Comparison of ENCODE assay signal across 24 mouse cellular contexts in genomic region chr8:10318103-10318502, GRCm38 (mm10).
A peak's percentile ranks its signal among the peaks of the same experiment; 100 is the strongest.
DNase-seq lines count a peak whose midpoint lies in the region; ATAC-seq and TF ChIP-seq lines count a peak whose summit lies in the region.
"Had no signal": no experiment of that assay in that cellular context is flagged by ENCODE, and none has a peak within 500 bp of the region (broad histone marks: within the 10 kb centered on the region; RNA-seq: fewer than 3 reads in every experiment).

No protein-coding gene starts in this region.

- no peak for TF ChIP-seq POLR2A in olfactory bulb, adult 2 months (IDR thresholded peaks at IDR 0.05; ENCODE audit: insufficient read depth, low read depth, low read length)

- WGBS in forebrain, embryonic 13.5 days = 76% methylated on average over 7 of the region's 7 CpGs
- WGBS in forebrain, embryonic 12.5 days = 82% methylated on average over 7 of the region's 7 CpGs
- WGBS in midbrain, embryonic 16.5 days = 54% methylated on average over 7 of the region's 7 CpGs
- WGBS in midbrain, embryonic 13.5 days = 66% methylated on average over 7 of the region's 7 CpGs
- WGBS in olfactory bulb, adult 2 months = 61% methylated on average over 7 of the region's 7 CpGs

- no peak for TF ChIP-seq CTCF in olfactory bulb, adult 2 months (IDR thresholded peaks at IDR 0.05; ENCODE audit: insufficient read depth, low read depth, low read length)

- no peaks in the 10 kb centered on the region for H3K36me3 ChIP-seq in forebrain, embryonic 13.5 days (ENCODE audit: poor library complexity, severe bottlenecking)
- H3K36me3 ChIP-seq in forebrain, embryonic 12.5 days (replicated peaks) = no peaks in the 10 kb centered on the region
- H3K36me3 ChIP-seq in midbrain, embryonic 16.5 days (ENCODE audit: control insufficient read depth, insufficient read depth, low read length) = no peaks in the 10 kb centered on the region
- no peaks in the 10 kb centered on the region for H3K36me3 ChIP-seq in midbrain, embryonic 13.5 days
- H3K36me3 ChIP-seq: embryonic facial prominence, embryonic 12.5 days; embryonic facial prominence, embryonic 15.5 days; hindbrain, embryonic 10.5 days; hindbrain, embryonic 13.5 days; intestine, embryonic 15.5 days had no signal

- peak; percentile 24; the same call in 1 of the 2 replicates for ATAC-seq in forebrain, embryonic 13.5 days
- no peak for ATAC-seq in forebrain, embryonic 12.5 days (ENCODE audit: low FRiP score)
- ATAC-seq in midbrain, embryonic 16.5 days = peak; percentile 42; the same call in 1 of the 2 replicates
- no peak for ATAC-seq in midbrain, embryonic 13.5 days
- ATAC-seq: activated CD4-positive, CD25-positive, alpha-beta regulatory T cell, adult 4 months; hindbrain, embryonic 16.5 days; intestine, embryonic 15.5 days had no signal

- H3K4me2 ChIP-seq in forebrain, embryonic 13.5 days = no peak overlapping the region
- no peak overlapping the region for H3K4me2 ChIP-seq in forebrain, embryonic 12.5 days
- no peak overlapping the region for H3K4me2 ChIP-seq in midbrain, embryonic 16.5 days (ENCODE audit: low read length)
- no peak overlapping the region for H3K4me2 ChIP-seq in midbrain, embryonic 13.5 days (replicated peaks)
- H3K4me2 ChIP-seq: embryonic facial prominence, embryonic 12.5 days; embryonic facial prominence, embryonic 15.5 days; heart, embryonic 11.5 days; hindbrain, embryonic 13.5 days; intestine, embryonic 15.5 days had no signal

- intact Hi-C loops in heart, postnatal 36 days (cut with DNase I) = no loop called here

- H3K27ac ChIP-seq in forebrain, embryonic 13.5 days = no peak overlapping the region
- H3K27ac ChIP-seq in forebrain, embryonic 12.5 days = no peak overlapping the region
- H3K27ac ChIP-seq in midbrain, embryonic 16.5 days (ENCODE audit: low read length) = no peak overlapping the region
- no peak overlapping the region for H3K27ac ChIP-seq in midbrain, embryonic 13.5 days
- H3K27ac ChIP-seq in olfactory bulb, adult 2 months (ENCODE audit: insufficient read depth, low read depth, low read length) = peak overlapping the region; percentile 83
- H3K27ac ChIP-seq: embryonic facial prominence, embryonic 12.5 days; embryonic facial prominence, embryonic 15.5 days; hindbrain, embryonic 10.5 days; hindbrain, embryonic 13.5 days; intestine, embryonic 15.5 days had no signal

- no peak overlapping the region for H3K4me3 ChIP-seq in forebrain, embryonic 13.5 days
- H3K4me3 ChIP-seq in forebrain, embryonic 12.5 days (replicated peaks) = no peak overlapping the region
- no peak overlapping the region for H3K4me3 ChIP-seq in midbrain, embryonic 16.5 days (ENCODE audit: low read depth, low read length)
- no peak overlapping the region for H3K4me3 ChIP-seq in midbrain, embryonic 13.5 days (replicated peaks)
- no peak overlapping the region for H3K4me3 ChIP-seq in olfactory bulb, adult 2 months (ENCODE audit: insufficient read depth, low read depth, low read length)
- H3K4me3 ChIP-seq: embryonic facial prominence, embryonic 12.5 days; embryonic facial prominence, embryonic 15.5 days; hindbrain, embryonic 10.5 days; hindbrain, embryonic 13.5 days; intestine, embryonic 15.5 days had no signal

- H3K4me1 ChIP-seq in forebrain, embryonic 13.5 days = no peaks in the 10 kb centered on the region
- no peaks in the 10 kb centered on the region for H3K4me1 ChIP-seq in forebrain, embryonic 12.5 days
- no peaks in the 10 kb centered on the region for H3K4me1 ChIP-seq in midbrain, embryonic 16.5 days (ENCODE audit: control insufficient read depth, insufficient read depth, low read length)
- no peaks in the 10 kb centered on the region for H3K4me1 ChIP-seq in midbrain, embryonic 13.5 days (replicated peaks)
- peaks cover 8% of the 10 kb centered on the region for H3K4me1 ChIP-seq in olfactory bulb, adult 2 months (ENCODE audit: control insufficient read depth, insufficient read depth, low read length)
- H3K4me1 ChIP-seq: embryonic facial prominence, embryonic 12.5 days; embryonic facial prominence, embryonic 15.5 days; hindbrain, embryonic 10.5 days; intestine, embryonic 15.5 days had no signal

- no peaks in the 10 kb centered on the region for H3K27me3 ChIP-seq in forebrain, embryonic 13.5 days
- H3K27me3 ChIP-seq in forebrain, embryonic 12.5 days = no peaks in the 10 kb centered on the region
- H3K27me3 ChIP-seq in midbrain, embryonic 16.5 days (ENCODE audit: control insufficient read depth, insufficient read depth, low read depth, low read length) = no peaks in the 10 kb centered on the region
- no peaks in the 10 kb centered on the region for H3K27me3 ChIP-seq in midbrain, embryonic 13.5 days
- H3K27me3 ChIP-seq: embryonic facial prominence, embryonic 12.5 days; embryonic facial prominence, embryonic 15.5 days; hindbrain, embryonic 13.5 days; intestine, embryonic 15.5 days had no signal

- H3K9ac ChIP-seq in forebrain, embryonic 13.5 days = no peak overlapping the region
- no peak overlapping the region for H3K9ac ChIP-seq in forebrain, embryonic 12.5 days
- no peak overlapping the region for H3K9ac ChIP-seq in midbrain, embryonic 16.5 days (ENCODE audit: low read depth, low read length)
- no peak overlapping the region for H3K9ac ChIP-seq in midbrain, embryonic 13.5 days (replicated peaks)
- H3K9ac ChIP-seq: embryonic facial prominence, embryonic 12.5 days; embryonic facial prominence, embryonic 15.5 days; hindbrain, embryonic 13.5 days; intestine, embryonic 15.5 days had no signal

- no peaks in the 10 kb centered on the region for H3K9me3 ChIP-seq in forebrain, embryonic 13.5 days (replicated peaks)
- no peaks in the 10 kb centered on the region for H3K9me3 ChIP-seq in forebrain, embryonic 12.5 days
- no peaks in the 10 kb centered on the region for H3K9me3 ChIP-seq in midbrain, embryonic 16.5 days (replicated peaks; ENCODE audit: control insufficient read depth, low read length, poor library complexity, severe bottlenecking)
- H3K9me3 ChIP-seq in midbrain, embryonic 13.5 days = no peaks in the 10 kb centered on the region
- H3K9me3 ChIP-seq: embryonic facial prominence, embryonic 12.5 days; embryonic facial prominence, embryonic 15.5 days; hindbrain, embryonic 10.5 days; hindbrain, embryonic 13.5 days; intestine, embryonic 15.5 days had no signal

- peak; percentile 48 for DNase-seq in heart, adult 11 months
- no peak for DNase-seq in heart, postnatal 36 days
- no peak for DNase-seq in cerebellum, adult 9-11 months
- DNase-seq: adrenal gland, postnatal 10 days; adrenal gland, postnatal 36 days; cerebellum, adult 18-20 months; cerebellum, adult 9-10 months; cerebellum, postnatal 25 days; gastrocnemius, postnatal 10 days; gastrocnemius, postnatal 36 days; kidney, adult 11 months had no signal

Comparison
In these comparisons a context has a peak if more than half of its experiments do, and no peak if none do; other contexts are left out.
1. ATAC-seq: peak in forebrain, embryonic 13.5 days (single experiment) and midbrain, embryonic 16.5 days (single experiment); none in forebrain, embryonic 12.5 days (single experiment) and midbrain, embryonic 13.5 days (single experiment).